Mouse (Mus musculus): ENCODE data around the gene Pkdcc.

Gene Pkdcc

DNA sequence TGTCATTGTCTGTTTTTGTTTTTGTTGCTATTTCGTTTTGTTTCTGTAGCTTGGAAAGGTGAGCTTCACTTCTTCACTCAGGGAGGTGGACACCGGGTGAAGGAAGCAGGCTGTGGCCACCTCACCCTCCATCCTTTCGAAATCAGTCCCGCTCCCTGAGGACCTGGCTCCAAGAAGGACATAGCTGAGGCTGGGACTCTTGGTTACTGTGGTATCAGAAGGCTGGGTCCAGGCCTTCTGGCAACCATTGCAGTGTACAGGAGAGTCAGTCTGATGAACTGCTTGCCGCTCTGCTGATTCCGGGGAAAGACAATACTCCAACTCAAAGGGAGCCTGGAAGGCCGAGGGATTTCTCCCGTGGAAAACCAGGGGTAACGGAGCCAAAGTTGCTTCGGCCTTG is 3.9 kb upstream of the Pkdcc start:
- intact Hi-C loops (cut with DNase I), result no loop called here

DNA sequence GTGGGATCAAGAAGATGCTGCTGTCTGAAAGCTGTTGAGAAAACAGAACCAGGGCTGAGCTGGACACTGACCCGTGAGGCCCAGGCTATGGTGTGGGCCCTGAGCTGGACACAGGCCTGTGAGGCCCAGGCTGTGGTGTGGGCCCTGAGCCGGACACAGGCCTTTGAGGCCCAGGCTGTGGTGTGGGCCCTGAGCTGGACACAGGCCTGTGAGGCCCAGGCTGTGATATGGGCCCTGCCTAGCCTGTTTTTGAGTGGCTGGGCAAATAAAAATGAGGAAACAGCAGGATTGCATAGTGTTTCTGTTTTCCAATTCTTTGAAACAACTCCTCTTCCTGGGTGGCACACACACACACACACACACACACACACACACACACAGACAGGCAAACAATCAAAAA is 2.7 kb upstream of the Pkdcc start:
- intact Hi-C loops (cut with DNase I), result no loop called here

DNA sequence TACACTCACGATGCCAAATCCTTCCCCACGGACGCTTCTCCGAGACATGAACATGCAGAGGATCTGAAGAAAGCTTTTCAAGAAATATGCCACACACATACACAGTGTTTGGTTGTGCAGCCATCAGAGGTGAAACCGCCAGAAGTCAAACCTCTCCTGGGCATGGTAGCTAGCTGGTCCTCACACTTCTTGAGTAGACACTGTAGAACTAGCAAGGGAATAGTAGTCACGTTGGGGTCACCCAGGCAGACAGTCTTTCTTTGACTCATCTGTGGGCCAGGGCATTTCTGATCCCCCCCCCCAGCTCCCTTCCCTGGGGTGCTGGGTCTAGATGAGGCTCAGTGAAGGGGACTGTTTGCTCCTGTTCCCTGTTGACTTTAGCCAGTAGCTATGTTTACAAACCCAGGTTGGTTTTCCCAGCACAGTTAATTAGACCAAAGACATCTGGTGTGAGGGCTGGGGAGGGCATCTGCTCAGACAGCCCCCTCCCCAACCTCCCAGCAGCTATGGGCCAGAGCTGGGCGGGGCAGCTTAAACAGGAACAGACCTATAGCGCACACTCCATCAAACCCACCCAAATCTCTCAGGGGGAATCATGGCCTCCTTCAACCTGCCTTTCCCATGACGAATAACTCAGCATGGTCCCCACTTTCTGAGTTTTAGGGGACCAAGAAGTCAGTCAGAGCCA is 1.7 kb upstream of the Pkdcc start:
- intact Hi-C loops (cut with DNase I), result no loop called here

DNA sequence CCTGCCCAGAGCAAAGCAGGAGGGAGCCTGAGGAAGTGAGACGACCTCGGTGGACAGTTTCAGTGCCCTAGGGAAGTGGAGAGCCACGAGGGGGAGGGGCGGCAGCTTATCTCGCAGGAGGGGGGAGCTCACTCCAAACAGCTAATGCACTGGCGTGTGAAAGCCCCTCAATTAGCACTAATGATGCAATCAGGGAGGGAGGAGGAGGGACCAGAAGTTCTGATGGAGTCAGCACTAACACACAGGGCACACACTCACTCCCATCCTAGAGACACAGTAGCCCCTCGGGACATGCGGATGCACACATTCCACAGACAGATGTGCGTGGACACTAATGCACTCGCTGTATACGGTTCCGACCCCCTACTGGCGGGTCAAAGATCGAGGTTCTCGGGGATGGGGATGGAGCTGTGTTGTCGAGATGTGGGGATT is 915 bp upstream of the Pkdcc start:
- intact Hi-C loops (cut with DNase I), result no loop called here

DNA sequence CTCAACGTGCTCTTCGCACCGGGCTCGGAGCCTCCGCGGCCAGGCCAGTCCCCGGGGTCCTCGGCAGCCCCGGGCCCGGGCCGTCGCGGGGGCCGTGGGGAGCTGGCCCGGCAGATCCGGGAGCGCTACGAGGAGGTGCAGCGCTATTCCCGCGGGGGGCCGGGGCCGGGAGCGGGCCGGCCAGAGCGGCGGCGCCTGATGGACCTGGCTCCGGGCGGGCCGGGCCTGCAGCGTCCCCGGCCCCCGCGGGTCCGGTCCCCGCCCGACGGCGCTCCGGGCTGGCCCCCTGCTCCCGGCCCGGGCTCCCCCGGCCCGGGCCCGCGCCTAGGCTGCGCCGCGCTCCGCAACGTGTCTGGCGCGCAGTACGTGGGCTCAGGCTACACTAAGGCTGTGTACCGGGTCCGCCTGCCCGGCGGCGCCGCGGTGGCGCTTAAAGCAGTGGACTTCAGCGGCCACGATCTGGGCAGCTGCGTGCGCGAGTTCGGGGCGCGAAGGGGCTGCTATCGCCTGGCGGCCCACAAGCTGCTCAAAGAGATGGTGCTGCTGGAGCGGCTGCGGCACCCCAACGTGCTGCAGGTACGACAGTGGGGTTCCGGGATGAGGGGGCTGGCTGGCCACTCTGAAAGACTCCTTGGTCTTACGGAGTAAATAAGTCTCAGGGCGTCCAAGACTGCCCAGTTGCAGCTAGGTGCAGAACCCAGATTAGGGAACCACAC is 595 bp downstream of the Pkdcc start:
- intact Hi-C loops (cut with DNase I), result loop anchor here (5.0 kb wide), 2 partner anchors 93 to 163 kb away; no protein-coding TSS in a partner anchor

DNA sequence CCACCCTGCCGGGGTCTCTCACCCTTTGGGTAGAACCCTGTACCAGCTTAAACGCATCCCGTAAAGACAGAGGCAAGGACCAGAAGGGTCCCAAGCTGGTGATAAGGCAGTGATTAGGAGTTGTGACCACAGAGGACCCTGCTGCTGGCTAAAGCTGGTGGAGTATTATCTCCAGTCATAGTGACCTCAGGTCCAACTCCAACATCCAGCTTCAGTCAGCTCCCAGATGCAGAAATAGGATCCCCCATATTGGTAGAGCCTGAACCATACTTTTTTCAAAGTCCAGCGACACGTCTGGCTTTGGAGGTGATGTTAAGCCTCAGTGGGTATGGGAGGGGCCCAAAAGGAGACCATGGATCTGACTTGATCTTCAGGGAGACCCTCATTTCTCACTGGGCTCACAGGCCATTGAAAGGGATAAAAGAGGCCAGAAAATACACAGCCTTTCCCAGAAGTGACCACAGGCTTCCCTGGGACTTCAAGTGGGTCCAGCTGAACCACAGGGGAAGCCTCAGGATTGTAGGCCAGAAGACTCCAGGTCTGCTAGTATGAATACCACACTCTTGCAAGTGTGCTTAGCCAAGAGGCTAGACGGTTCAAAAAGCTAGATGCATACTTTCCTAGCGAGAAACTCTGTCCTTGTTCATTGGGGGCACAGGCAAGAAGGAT is 1.3 kb downstream of the Pkdcc start:
- intact Hi-C loops (cut with DNase I), result loop anchor here (5.0 kb wide), 2 partner anchors 94 to 164 kb away; no protein-coding TSS in a partner anchor

DNA sequence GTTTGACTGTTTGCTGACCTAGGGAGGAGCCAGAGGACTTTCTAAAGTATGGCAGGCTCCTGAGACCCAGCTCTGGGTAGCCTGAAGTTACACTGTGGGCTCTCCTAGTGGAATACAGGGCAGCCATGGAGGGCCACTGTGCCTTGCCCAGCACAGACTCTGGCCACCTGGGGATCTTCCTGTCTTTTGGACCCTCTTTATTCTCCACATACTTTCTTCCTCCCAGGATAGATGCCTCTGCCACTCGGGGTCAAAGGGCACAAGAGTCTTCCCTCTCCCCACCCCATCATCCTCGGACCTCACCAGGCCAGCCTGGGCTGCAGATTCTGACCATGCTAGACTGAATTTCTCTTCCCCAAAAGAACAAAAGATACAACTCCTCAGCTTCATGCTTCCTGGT is 3.1 kb downstream of the Pkdcc start:
- intact Hi-C loops (cut with DNase I), result loop anchor here (5.0 kb wide), 2 partner anchors 96 to 166 kb away; no protein-coding TSS in a partner anchor

DNA sequence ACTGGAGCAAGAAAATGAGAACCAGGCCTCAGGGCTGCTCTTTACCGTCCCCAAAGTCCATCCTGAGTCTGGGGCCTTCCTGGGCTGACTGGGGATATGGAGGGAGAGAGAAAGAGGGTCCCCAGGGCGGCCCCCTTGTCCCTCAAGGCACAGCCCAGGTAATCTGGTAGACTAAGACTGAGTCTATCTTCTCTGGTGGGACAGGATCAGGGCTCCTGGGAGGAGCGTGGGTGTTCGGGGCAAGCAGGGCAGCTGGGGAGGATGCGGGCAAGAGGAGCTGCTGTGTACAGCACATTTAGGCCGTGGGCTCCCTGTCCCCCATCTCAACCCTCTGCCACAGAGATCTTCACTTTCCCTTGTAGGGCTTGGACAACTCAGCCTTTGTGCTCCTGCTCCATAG is 3.6 kb downstream of the Pkdcc start:
- intact Hi-C loops (cut with DNase I), result loop anchor here (5.0 kb wide), 2 partner anchors 96 to 166 kb away; no protein-coding TSS in a partner anchor

DNA sequence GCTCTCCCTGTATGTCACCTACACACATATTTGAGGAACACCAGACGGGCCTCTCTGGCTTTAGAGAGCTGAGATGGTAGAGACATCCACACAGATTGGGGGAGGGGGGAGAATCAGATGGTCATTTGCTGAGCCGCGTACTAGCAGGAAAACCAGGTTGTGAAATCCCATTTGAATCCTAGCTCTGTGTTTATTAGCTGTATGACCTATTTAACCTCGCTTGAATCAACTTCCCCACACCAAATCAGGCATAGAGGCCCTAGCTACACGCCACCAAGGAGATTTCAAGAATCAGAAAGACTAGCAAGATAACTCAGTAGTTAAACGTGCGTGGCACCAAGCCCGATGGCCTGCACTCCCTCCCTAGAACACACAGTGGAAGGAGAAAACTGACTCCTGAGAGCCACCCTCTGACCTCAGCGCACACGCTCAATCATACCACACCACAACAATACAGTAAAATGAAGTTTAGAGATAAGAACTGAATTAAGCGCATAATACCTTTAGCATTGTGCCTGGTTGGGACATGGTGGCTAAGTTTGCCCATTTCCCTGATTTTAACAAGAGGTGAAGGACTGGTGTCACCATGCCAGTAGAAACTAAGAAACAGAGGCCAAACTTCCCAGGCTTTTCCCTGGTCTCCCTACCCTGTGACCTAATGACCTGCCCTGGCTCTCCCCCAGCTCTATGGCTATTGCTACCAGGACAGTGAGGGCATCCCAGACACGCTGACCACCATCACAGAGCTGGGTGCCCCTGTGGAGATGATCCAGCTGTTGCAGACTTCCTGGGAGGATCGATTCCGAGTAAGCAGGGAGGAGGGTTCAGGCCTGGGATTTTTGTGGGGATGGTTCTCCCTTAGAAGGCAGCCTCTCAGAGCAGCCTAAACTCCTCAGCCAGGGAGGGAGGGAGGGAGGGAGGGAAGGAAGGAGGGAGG is 4.5 kb downstream of the Pkdcc start:
- intact Hi-C loops (cut with DNase I), result loop anchor here (5.0 kb wide), 2 partner anchors 97 to 167 kb away; no protein-coding TSS in a partner anchor

DNA sequence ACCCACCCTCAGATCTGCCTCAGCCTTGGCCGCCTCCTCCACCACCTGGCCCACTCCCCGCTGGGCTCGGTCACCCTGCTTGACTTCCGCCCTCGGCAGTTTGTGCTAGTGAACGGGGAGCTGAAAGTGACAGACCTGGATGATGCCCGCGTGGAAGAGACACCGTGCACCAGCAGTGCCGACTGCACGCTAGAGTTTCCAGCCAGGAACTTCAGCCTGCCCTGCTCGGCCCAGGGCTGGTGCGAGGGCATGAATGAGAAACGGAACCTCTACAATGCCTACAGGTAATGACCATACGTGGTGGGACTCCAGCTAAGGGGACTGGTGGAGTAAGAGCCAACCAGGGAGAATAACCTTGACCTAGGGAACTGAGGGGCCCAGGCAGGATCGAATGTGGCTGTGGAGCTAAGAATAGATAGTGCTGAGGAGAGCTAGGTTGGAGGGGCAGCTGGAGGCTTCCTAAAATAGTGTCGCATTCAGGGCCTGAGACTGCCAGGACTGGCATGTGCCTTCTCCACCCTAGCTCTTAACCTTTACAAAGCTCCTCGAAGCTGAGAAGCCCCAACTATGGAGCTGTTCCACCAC is 6.0 kb downstream of the Pkdcc start:
- intact Hi-C loops (cut with DNase I), result no loop called here

DNA sequence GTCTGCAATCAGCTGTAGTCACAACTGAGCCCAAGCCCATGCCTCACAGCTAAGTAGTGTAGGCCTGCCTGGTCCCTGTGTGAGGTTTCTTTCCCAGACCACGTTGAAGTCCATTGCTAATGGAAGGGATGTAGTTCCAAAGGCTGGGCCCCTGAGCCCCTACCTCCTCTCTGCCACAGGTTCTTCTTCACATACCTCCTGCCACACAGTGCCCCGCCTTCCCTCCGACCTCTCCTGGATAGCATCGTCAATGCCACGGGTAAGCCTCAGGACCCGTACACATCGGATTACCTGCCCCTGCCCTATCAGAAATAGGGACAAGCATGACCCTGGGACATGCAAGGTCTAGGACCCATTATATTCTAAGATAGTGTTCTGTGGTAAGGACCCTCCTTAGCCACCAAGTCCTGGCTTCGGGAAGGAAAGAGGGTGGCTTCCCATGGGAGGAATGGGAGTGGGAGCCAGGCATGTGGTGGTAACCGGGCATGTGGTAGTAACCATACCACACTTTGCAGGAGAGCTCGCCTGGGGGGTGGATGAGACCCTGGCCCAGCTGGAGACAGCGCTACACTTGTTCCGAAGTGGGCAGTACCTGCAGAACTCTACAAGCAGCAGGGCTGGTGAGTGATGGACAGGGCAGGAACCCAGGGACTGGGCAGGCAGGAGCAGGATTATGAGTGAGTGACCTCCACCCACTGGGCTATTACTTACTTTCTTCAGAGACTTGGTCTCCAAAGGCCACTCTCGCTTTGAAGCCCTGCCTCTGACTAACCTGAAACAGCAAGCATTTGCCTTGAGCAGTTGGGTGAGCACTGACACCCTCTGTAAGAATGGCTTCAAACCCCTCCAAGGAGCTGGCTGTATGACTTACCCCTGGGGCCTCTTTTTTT is 6.8 kb downstream of the Pkdcc start:
- intact Hi-C loops (cut with DNase I), result no loop called here

DNA sequence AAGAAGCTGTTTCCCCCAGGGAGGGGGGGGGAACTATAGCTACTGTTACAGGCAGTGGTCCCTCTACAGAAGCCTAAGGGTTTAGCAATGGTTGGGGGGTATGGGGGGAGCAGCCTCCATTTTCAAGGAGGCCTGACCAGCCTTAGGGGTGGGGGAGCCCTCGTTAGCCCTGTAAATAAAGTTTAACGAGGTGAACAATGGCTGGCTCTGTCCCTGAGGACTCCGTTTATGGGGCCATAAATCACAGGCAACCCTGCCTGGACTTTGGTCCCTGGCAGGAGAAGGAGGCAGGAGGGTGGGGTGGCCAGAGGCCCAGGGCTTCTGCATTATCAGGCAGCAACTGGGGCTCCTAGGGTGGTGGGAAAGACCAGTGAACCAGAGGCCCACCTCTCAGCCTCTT is 7.6 kb downstream of the Pkdcc start:
- intact Hi-C loops (cut with DNase I), result no loop called here

DNA sequence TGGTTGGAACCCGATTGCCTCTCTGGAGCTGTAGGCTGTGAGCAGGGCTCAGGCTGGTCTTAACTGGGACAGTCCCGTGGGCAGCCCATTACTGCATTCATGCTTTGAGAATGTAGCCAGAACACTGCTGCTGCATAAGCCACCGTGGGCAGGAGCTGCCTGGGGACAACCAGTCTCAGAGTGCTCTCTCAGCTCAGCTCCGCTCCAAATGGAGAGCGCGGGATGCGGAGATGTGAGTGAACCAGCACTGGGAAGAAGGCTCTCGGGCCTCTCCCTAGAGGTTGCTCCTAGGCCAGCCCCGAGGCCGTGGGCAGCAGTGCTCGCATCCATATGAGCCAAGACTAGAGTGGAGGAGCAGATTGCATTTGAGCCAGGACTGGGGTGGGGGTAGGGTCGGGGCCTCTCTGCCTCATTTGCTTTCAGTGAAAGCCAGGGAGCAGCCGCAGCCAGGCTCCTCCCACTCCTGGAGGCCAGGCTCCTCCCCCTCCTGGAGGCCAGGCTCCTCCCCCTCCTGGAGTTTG is 9.4 kb downstream of the Pkdcc start:
- intact Hi-C loops (cut with DNase I), result no loop called here

DNA sequence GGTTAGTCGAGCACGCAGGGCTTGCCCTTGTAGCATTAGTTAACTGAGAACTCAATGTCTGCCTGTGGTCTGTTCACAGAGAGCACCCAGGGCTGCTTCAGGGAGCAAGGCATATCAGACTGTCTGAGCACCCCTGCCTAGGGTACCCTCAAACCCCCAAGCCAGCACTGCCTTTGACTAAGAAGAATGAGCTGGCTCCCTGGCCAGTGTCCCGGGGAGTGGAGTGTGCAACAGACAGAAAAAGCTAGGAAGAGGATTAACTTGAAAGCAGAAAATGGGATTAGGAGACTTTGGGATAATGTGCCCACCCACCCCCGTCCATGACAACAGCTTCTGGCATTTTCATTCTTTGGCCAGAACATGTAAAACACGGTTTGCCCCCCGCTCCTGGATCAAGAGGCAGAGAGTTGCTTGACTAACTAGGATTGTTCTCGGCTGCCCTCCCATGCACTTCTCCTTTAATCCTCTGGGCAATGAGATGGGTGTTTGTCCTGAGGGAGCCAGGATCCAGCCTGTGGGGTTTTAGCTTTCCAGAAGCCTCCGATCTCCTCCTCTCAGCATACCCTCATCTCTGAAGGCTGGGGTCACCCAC is 11.4 kb downstream of the Pkdcc start:
- intact Hi-C loops (cut with DNase I), result no loop called here

DNA sequence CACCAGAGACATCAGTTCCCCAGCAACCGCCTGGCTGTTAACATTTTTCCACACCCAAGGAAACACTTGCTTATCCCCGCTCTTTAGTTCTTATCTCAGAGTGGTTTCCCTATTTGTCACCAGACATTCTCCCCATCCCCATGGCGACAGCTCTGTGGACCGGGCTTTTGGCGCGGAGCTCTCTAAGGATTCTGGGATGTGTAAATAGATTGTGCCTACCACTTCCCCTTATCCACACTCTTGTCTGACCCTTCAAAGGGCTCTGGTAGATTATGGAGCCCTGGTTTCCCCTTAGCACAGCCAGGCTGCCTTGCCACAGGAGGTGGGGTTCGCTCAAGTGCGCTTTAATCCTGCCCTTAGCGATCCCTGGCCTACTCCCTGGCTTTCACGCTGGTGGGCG is 16.3 kb downstream of the Pkdcc start:
- intact Hi-C loops (cut with DNase I), result no loop called here

DNA sequence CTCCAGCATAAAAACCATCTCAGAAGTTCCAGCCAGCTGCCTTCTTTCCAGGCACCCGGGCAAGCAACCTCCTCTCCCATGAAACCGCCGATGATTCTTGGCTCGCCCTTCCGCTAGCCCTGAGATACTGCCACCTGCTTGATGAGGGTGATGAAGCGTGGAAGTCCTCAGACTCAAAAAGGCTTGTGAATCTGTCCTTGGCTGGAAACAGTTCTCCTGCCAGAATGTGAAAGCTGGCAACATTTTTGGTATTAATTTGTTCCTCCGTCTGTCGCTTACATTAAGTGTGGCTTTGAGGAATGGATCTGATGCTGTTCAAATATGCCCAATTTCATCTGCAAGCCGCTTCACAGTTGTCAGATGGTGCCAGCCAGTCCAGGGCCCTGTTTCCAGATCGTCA is 20.1 kb downstream of the Pkdcc start:
- intact Hi-C loops (cut with DNase I), result no loop called here

DNA sequence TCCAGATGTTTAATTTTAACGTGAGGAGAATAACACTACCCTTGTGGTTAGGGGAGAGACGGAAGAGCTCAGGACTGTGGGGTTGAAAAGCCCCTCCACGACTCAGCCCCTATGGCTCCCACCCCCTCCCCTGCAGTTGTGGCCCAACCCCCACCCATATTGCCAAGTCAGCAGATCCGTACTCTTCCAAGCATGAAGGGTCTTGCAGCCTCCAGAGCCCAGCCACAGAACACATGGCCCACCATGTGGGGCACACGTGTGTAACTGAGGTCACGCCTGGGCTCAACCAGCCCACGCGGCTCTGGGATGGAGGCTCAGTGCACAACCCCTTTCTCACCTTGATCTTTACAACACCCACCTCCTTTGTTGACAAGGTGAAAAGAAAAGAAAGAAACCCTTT is 21.1 kb downstream of the Pkdcc start:
- intact Hi-C loops (cut with DNase I), result no loop called here

DNA sequence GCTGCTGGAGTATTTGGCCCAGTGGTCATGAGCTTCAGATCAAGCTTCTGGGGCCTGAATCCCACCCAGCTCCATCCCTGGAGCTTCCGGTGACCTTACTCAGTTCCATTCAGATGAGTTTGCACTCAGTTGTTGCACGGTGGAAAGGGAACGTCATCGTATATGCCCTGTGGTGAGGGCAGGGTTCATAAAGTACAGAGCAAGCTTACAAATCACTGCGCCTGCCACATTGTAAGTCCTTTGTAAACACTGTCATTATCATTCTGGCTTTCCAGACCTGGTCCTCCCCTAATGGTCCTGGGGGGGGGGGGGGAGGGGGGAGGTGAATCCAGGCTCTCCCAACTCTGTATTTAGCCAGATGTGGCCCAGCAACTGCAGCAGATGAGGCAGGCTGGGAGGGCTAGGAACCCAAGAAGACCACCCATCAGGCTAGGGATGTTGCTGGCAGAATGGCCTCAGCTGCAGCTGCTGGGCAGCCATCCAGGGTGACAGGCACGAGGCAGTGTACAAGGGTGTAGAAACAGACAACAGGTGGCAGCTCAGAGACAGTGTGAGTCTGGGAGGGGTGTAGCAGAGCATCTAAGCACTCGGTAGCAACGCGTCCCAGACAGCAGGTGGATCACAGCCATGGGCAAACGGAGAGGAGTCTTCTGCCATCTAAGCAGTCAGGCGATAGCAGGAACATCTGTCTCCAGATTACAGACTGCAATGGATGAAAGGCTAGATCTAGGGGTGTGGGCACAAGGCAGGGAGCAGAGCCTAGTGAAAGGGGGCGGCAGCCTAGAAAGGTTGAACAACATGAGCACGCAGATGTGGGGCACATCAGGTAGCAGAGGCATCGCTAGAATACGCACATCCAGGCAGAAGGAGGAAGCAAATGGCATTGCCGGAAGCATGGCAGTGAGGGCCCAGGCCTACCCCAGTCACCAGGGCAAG is 23.3 kb downstream of the Pkdcc start:
- intact Hi-C loops (cut with DNase I), result no loop called here

Measured in adrenal gland (tissue).